Mouse (Mus musculus) lung, postnatal 0 days (tissue): ENCODE data around the gene Ltbr.

ENCODE experiments used
- CTCF ChIP-seq: IDR thresholded peaks from 2 replicates; pipeline ENCODE4 v1.5.1; 2016; ENCODE audit warnings: antibody characterized with exemption, mild to moderate bottlenecking
- EP300 ChIP-seq: IDR thresholded peaks from 2 replicates; pipeline ENCODE4 v1.6.1; 2016; ENCODE audit warnings: antibody characterized with exemption, mild to moderate bottlenecking, control low read depth

GRCm38 (mm10) chr6:125272228-125272785 is 41.4 kb downstream of the Ltbr start:
- TF ChIP-seq CTCF (no peak), EP300 (no peak)
